Mouse (Mus musculus): Measurements from ENCODE around the gene Akt3.

GRCm38 (mm10) chr1:177016729-177017128, 241.3 kb downstream of the Akt3 start:
- TF ChIP-seq CTCF (IDR thresholded peaks at IDR 0.05; ENCODE audit: low read depth, low read length) (no peak), POLR2A (IDR thresholded peaks at IDR 0.05; ENCODE audit: borderline replicate concordance, low read depth, low read length) (no peak)

All from bone marrow macrophage, adult 2 months (primary cell).